Mouse (Mus musculus) liver, postnatal 0 days (tissue): ENCODE results near the gene Pld4. TPM values are rescaled to one million over a fixed set of nuclear protein-coding genes. Genes with fewer than 3 reads are reported as not detected.
"Not testable (repeated sequence)": the region's sequence is repeated elsewhere in the genome, so short reads cannot be mapped to it uniquely, and the experiment has no call there.

Source experiments
- ATAC-seq: fragments of 200-750 bp; cut with Nextera tagmentation; 2 replicates; pipeline ENCODE4 v1.8.0; 2017; ENCODE audit warnings: mild to moderate bottlenecking, moderate library complexity
- DNase-seq: peaks from one replicate; pipeline ENCODE4 v3.0.0-alpha.2; 2016
- H3K27ac ChIP-seq: fragments of 300-500 bp; sonication (generic); 2 replicates; pipeline ENCODE4 v1.5.1; 2014; ENCODE audit warnings: antibody characterized with exemption, moderate library complexity, mild to moderate bottlenecking, low read depth
- H3K27me3 ChIP-seq: fragments of 300-500 bp; sonication (generic); 2 replicates; pipeline ENCODE4 v1.6.1; 2014; ENCODE audit warnings: low read length, control low read depth, mixed read lengths; ENCODE audit not compliant: insufficient read depth
- H3K36me3 ChIP-seq: fragments of 300-500 bp; sonication (generic); replicated peaks from 2 replicates; pipeline ENCODE4 v1.6.1; 2014; ENCODE audit warnings: mild to moderate bottlenecking, control low read depth, low read length, moderate library complexity, mixed read lengths; ENCODE audit not compliant: insufficient read depth
- H3K4me1 ChIP-seq: fragments of 300-500 bp; sonication (generic); 2 replicates; pipeline ENCODE4 v1.6.1; 2014; ENCODE audit warnings: antibody characterized with exemption, mild to moderate bottlenecking, control low read depth; ENCODE audit not compliant: insufficient read depth
- H3K4me2 ChIP-seq: fragments of 300-500 bp; sonication (generic); 2 replicates; pipeline ENCODE4 v1.6.1; 2014; ENCODE audit warnings: low read depth, mild to moderate bottlenecking, low read length, moderate library complexity, mixed read lengths
- H3K4me3 ChIP-seq: fragments of 300-500 bp; sonication (generic); 2 replicates; pipeline ENCODE4 v1.5.1; 2014; ENCODE audit warnings: low read depth, low read length
- H3K9ac ChIP-seq: fragments of 300-500 bp; sonication (generic); replicated peaks from 2 replicates; pipeline ENCODE4 v1.6.1; 2014; ENCODE audit warnings: mild to moderate bottlenecking, moderate library complexity
- H3K9me3 ChIP-seq: fragments of 300-500 bp; sonication (generic); 2 replicates; pipeline ENCODE4 v1.6.1; 2016; ENCODE audit warnings: mild to moderate bottlenecking, control low read depth, low read length, mixed read lengths
- CTCF ChIP-seq: sonication (generic); IDR thresholded peaks from 2 replicates; pipeline ENCODE4 v1.5.1; 2016; ENCODE audit warnings: antibody characterized with exemption, low read depth
- EP300 ChIP-seq: IDR thresholded peaks from 2 replicates; pipeline ENCODE4 v1.6.1; 2016; ENCODE audit warnings: antibody characterized with exemption, low read depth, mild to moderate bottlenecking
- WGBS: fragments of 180-500 bp; shearing (Covaris S2); extraction: QIAGEN DNeasy Blood & Tissue Kit; methylation state at CpG from one replicate; pipeline ENCODE4 v1.1.7; 2014; ENCODE audit not compliant: insufficient replicate concordance; 5-methylcytosine and 5-hydroxymethylcytosine counted together
- microRNA-seq: library from miRNA; unstranded; fragments of <30 nt; microRNA quantifications from one replicate; pipeline ENCODE4, GENCODE M21; 2016
- polyA plus RNA-seq: library from polyadenylated mRNA; unstranded; fragments of >200 nt; fragmentation: Nextera tagmentation; extraction: Ambion mirVana; gene quantifications from 2 replicates; pipeline ENCODE4 v1.2.1, GENCODE M21; 2015

Gene Pld4
- polyA plus RNA-seq, 1 experiment from 2014 or later: 22.4 TPM

- 89% methylated on average over 7 of the region's 7 CpGs for WGBS
- Histone ChIP-seq H3K4me1 (peaks cover 10% of the 10 kb centered on the region), H3K9ac (no peak overlapping the region), H3K27ac (no peak overlapping the region), H3K36me3 (peaks cover 16% of the 10 kb centered on the region), H3K4me3 (no peak overlapping the region), H3K4me2 (no peak overlapping the region), H3K27me3 (peaks cover 12% of the 10 kb centered on the region; the same call in 1 of the 2 replicates), H3K9me3 (no peaks in the 10 kb centered on the region)
- DNase-seq: no peak
- no peak for ATAC-seq
- no peak for TF ChIP-seq CTCF
- TF ChIP-seq EP300: no peak
These were observed 52.9 kb downstream of the Pld4 start for GRCm38 (mm10) chr12:112813370-112813769.

- TF ChIP-seq EP300: no peak
- no peak for DNase-seq
- H3K27me3 ChIP-seq: 0 out of 2 replicates have a peak, but pooled peaks cover 4% of the 10 kb centered on the region
- no peak overlapping the region for H3K4me3 ChIP-seq
- no peak overlapping the region for H3K9ac ChIP-seq
- 91% methylated on average over 14 of the region's 14 CpGs for WGBS
- H3K4me2 ChIP-seq: no peak overlapping the region
- no peak for ATAC-seq
- H3K4me1 ChIP-seq: no peaks in the 10 kb centered on the region
- no peaks in the 10 kb centered on the region for H3K9me3 ChIP-seq
- peaks cover 31% of the 10 kb centered on the region for H3K36me3 ChIP-seq
- no peak overlapping the region for H3K27ac ChIP-seq
These were observed 54.4 kb downstream of the Pld4 start for GRCm38 (mm10) chr12:112814682-112815470.

- peak; percentile 87 for TF ChIP-seq CTCF
- no peak for TF ChIP-seq EP300
- Histone ChIP-seq H3K4me3 (no peak overlapping the region), H3K27ac (no peak overlapping the region), H3K36me3 (peaks cover 43% of the 10 kb centered on the region), H3K4me1 (no peaks in the 10 kb centered on the region), H3K4me2 (no peak overlapping the region), H3K9ac (no peak overlapping the region), H3K9me3 (no peaks in the 10 kb centered on the region), H3K27me3 (no peaks in the 10 kb centered on the region)
- DNase-seq (peak; percentile 67), ATAC-seq (0 out of 2 replicates have a peak, but pooled peaks have one; percentile 15)
- WGBS: 55% methylated on average over 4 of the region's 4 CpGs
These were observed 55.8 kb downstream of the Pld4 start for GRCm38 (mm10) chr12:112816294-112816693.

- not testable (repeated sequence) for H3K27ac ChIP-seq, H3K9me3 ChIP-seq, H3K9ac ChIP-seq, H3K27me3 ChIP-seq, ATAC-seq, DNase-seq, H3K4me2 ChIP-seq, H3K4me3 ChIP-seq, H3K4me1 ChIP-seq
- H3K36me3 ChIP-seq: peaks cover 49% of the 10 kb centered on the region
- 86% methylated on average over 7 of the region's 7 CpGs for WGBS
These were observed 56.4 kb downstream of the Pld4 start for GRCm38 (mm10) chr12:112816866-112817265.

Small RNAs within 50 kb of the gene (microRNA-seq; reads per million reads assigned to microRNA genes)
- gene Mir6940: 1.6 reads per million

Other genes with a start within 250 kb of the Pld4 start
- gene Tmem179, start 243.9 kb upstream of the Pld4 start, polyA plus RNA-seq: not detected in 2 replicates
- gene Inf2, start 171.9 kb upstream of the Pld4 start, polyA plus RNA-seq: 1.8 and 1.9 TPM in 2 replicates
- gene Adssl1, start 140.6 kb upstream of the Pld4 start, polyA plus RNA-seq: 22.8 and 24.4 TPM in 2 replicates
- gene Siva1, start 116.0 kb upstream of the Pld4 start, polyA plus RNA-seq: 55.6 and 62.2 TPM in 2 replicates
- 26.7 and 29.3 TPM in 2 replicates for gene Akt1, start 85.8 kb upstream of the Pld4 start, polyA plus RNA-seq
- 1.3 and 1.6 TPM in 2 replicates for gene Zbtb42, start 81.8 kb upstream of the Pld4 start, polyA plus RNA-seq
- 4.0 and 4.8 TPM in 2 replicates for gene Cep170b, start 40.2 kb upstream of the Pld4 start, polyA plus RNA-seq
- gene Ahnak2, start 42.0 kb downstream of the Pld4 start, polyA plus RNA-seq: 0.22 and 0.36 TPM in 2 replicates
- gene Clba1, start 48.3 kb downstream of the Pld4 start, polyA plus RNA-seq: 0.69 TPM in 2 replicates
- gene Cdca4, start 68.8 kb downstream of the Pld4 start, polyA plus RNA-seq: 29.8 and 30.4 TPM in 2 replicates
- 0.26 and 0.34 TPM in 2 replicates for gene Gpr132, start 107.6 kb downstream of the Pld4 start, polyA plus RNA-seq
- 0.14 and 0.22 TPM in 2 replicates for gene Jag2, start 169.1 kb downstream of the Pld4 start, polyA plus RNA-seq
- gene Nudt14, start 181.5 kb downstream of the Pld4 start, polyA plus RNA-seq: 30.0 and 30.6 TPM in 2 replicates
- 4.1 and 4.7 TPM in 2 replicates for gene Btbd6, start 215.8 kb downstream of the Pld4 start, polyA plus RNA-seq
- gene Brf1, start 240.0 kb downstream of the Pld4 start, polyA plus RNA-seq: 17.0 and 18.4 TPM in 2 replicates